Mouse (Mus musculus) neural tube, embryonic 13.5 days (tissue): ENCODE measurements around the gene Shank2. TPM values are rescaled to one million over a fixed set of nuclear protein-coding genes. Genes with fewer than 3 reads are reported as not detected.

Experiments
- ATAC-seq: fragments of 200-750 bp; cut with Nextera tagmentation; 2 replicates; pipeline ENCODE4 v1.8.0; 2017; ENCODE audit warnings: low read depth, mild to moderate bottlenecking, moderate TSS enrichment, moderate library complexity
- H3K27ac ChIP-seq: fragments of 300-500 bp; sonication (generic); replicated peaks from 2 replicates; pipeline ENCODE4 v1.5.1; 2015; ENCODE audit warnings: moderate library complexity, mild to moderate bottlenecking, inconsistent platforms
- H3K27me3 ChIP-seq: fragments of 300-500 bp; sonication (generic); 2 replicates; pipeline ENCODE4 v1.6.1; 2015; ENCODE audit warnings: mild to moderate bottlenecking, inconsistent platforms
- H3K36me3 ChIP-seq: fragments of 300-500 bp; sonication (generic); 2 replicates; pipeline ENCODE4 v1.6.1; 2015; ENCODE audit warnings: mild to moderate bottlenecking, inconsistent platforms
- H3K4me1 ChIP-seq: fragments of 300-500 bp; sonication (generic); replicated peaks from 2 replicates; pipeline ENCODE4 v1.6.1; 2015; ENCODE audit warnings: inconsistent platforms
- H3K4me2 ChIP-seq: fragments of 300-500 bp; sonication (generic); 2 replicates; pipeline ENCODE4 v1.6.1; 2015; ENCODE audit warnings: inconsistent platforms, mild to moderate bottlenecking, moderate library complexity
- H3K4me3 ChIP-seq: fragments of 300-500 bp; sonication (generic); 2 replicates; pipeline ENCODE4 v1.5.1; 2015; ENCODE audit warnings: mild to moderate bottlenecking, inconsistent platforms
- H3K9ac ChIP-seq: fragments of 300-500 bp; sonication (generic); 2 replicates; pipeline ENCODE4 v1.6.1; 2015; ENCODE audit warnings: moderate library complexity, mild to moderate bottlenecking, inconsistent platforms
- H3K9me3 ChIP-seq: fragments of 300-500 bp; sonication (generic); 2 replicates; pipeline ENCODE4 v1.6.1; 2016; ENCODE audit warnings: inconsistent platforms
- WGBS: fragments of 180-500 bp; shearing (Covaris S2); methylation state at CpG from one replicate; pipeline ENCODE4 v1.1.7; 2015; 5-methylcytosine and 5-hydroxymethylcytosine counted together
- polyA plus RNA-seq: library from polyadenylated mRNA; unstranded; fragments of >200 nt; fragmentation: Nextera tagmentation; extraction: Ambion mirVana; gene quantifications from 2 replicates; pipeline ENCODE4 v1.2.1, GENCODE M21; 2015

Shank2 gene
- polyA plus RNA-seq, 1 experiment from 2014 or later = 6.7 TPM

GRCm38 (mm10) chr7:144336626-144337025, 334.9 kb downstream of the Shank2 start:
- peak; percentile 67 for ATAC-seq
- Histone ChIP-seq H3K9me3 (no peaks in the 10 kb centered on the region), H3K4me2 (no peak overlapping the region), H3K4me1 (no peaks in the 10 kb centered on the region), H3K36me3 (no peaks in the 10 kb centered on the region), H3K27me3 (no peaks in the 10 kb centered on the region), H3K4me3 (no peak overlapping the region), H3K9ac (no peak overlapping the region), H3K27ac (no peak overlapping the region)

GRCm38 (mm10) chr7:144338694-144339093, 337.0 kb downstream of the Shank2 start:
- Histone ChIP-seq H3K27me3 (no peaks in the 10 kb centered on the region), H3K4me3 (no peak overlapping the region), H3K36me3 (no peaks in the 10 kb centered on the region), H3K27ac (no peak overlapping the region), H3K4me1 (no peaks in the 10 kb centered on the region), H3K9ac (no peak overlapping the region), H3K4me2 (no peak overlapping the region), H3K9me3 (no peaks in the 10 kb centered on the region)
- ATAC-seq = no peak
- 94% methylated on average over 5 of the region's 5 CpGs for WGBS

- Histone ChIP-seq H3K9ac (no peak overlapping the region), H3K27me3 (no peaks in the 10 kb centered on the region), H3K27ac (no peak overlapping the region), H3K9me3 (0 out of 2 replicates have a peak, but pooled peaks cover under 1% of the 10 kb centered on the region), H3K4me1 (no peaks in the 10 kb centered on the region), H3K4me3 (no peak overlapping the region), H3K4me2 (no peak overlapping the region), H3K36me3 (no peaks in the 10 kb centered on the region)
- no peak for ATAC-seq
- 83% methylated on average over 6 of the region's 6 CpGs for WGBS
Measured at GRCm38 (mm10) chr7:144340376-144340775, 338.6 kb downstream of the Shank2 start.

GRCm38 (mm10) chr7:144366133-144366532, 364.4 kb downstream of the Shank2 start:
- peaks cover 6% of the 10 kb centered on the region; the same call in 1 of the 2 replicates for H3K9me3 ChIP-seq
- no peaks in the 10 kb centered on the region; the same call in 1 of the 2 replicates for H3K36me3 ChIP-seq
- no peak overlapping the region for H3K4me3 ChIP-seq
- H3K4me1 ChIP-seq = peaks cover 26% of the 10 kb centered on the region
- H3K9ac ChIP-seq = no peak overlapping the region
- WGBS = 66% methylated on average over 2 of the region's 2 CpGs
- ATAC-seq = no peak
- no peak overlapping the region for H3K27ac ChIP-seq
- H3K27me3 ChIP-seq = no peaks in the 10 kb centered on the region
- no peak overlapping the region for H3K4me2 ChIP-seq

- Histone ChIP-seq H3K4me1 (peaks cover 16% of the 10 kb centered on the region), H3K27me3 (no peaks in the 10 kb centered on the region), H3K9ac (no peak overlapping the region), H3K4me2 (no peak overlapping the region), H3K36me3 (no peaks in the 10 kb centered on the region; the same call in 1 of the 2 replicates), H3K9me3 (peaks cover 5% of the 10 kb centered on the region; the same call in 1 of the 2 replicates), H3K27ac (no peak overlapping the region), H3K4me3 (no peak overlapping the region)
- 81% methylated on average over 8 of the region's 8 CpGs for WGBS
- no peak for ATAC-seq
Measured at GRCm38 (mm10) chr7:144373059-144373458, 371.3 kb downstream of the Shank2 start.

GRCm38 (mm10) chr7:144375483-144375882, 373.8 kb downstream of the Shank2 start:
- Histone ChIP-seq H3K27me3 (no peaks in the 10 kb centered on the region), H3K9ac (no peak overlapping the region), H3K27ac (no peak overlapping the region), H3K4me1 (peaks cover 30% of the 10 kb centered on the region), H3K36me3 (no peaks in the 10 kb centered on the region; the same call in 1 of the 2 replicates), H3K4me2 (no peak overlapping the region), H3K9me3 (peaks cover 5% of the 10 kb centered on the region; the same call in 1 of the 2 replicates), H3K4me3 (no peak overlapping the region)
- 89% methylated on average over 2 of the region's 2 CpGs for WGBS
- no peak for ATAC-seq

GRCm38 (mm10) chr7:144378254-144378653, 376.5 kb downstream of the Shank2 start:
- no peaks in the 10 kb centered on the region for H3K9me3 ChIP-seq
- no peak overlapping the region for H3K4me3 ChIP-seq
- WGBS = 82% methylated on average over 4 of the region's 4 CpGs
- 0 out of 2 replicates have a peak overlapping the region, but pooled peaks have one; percentile 33 for H3K27ac ChIP-seq
- peaks cover 34% of the 10 kb centered on the region for H3K4me1 ChIP-seq
- no peaks in the 10 kb centered on the region for H3K36me3 ChIP-seq
- ATAC-seq = no peak
- no peak overlapping the region for H3K4me2 ChIP-seq
- H3K27me3 ChIP-seq = no peaks in the 10 kb centered on the region
- no peak overlapping the region for H3K9ac ChIP-seq

- no peaks in the 10 kb centered on the region for H3K9me3 ChIP-seq
- H3K4me1 ChIP-seq = peaks cover 34% of the 10 kb centered on the region
- no peak overlapping the region for H3K4me2 ChIP-seq
- H3K27ac ChIP-seq = peak overlapping the region; percentile 55; the same call in 1 of the 2 replicates
- no peak overlapping the region for H3K9ac ChIP-seq
- no peaks in the 10 kb centered on the region for H3K36me3 ChIP-seq
- 29% methylated on average over 6 of the region's 6 CpGs for WGBS
- peak; percentile 76; the same call in 1 of the 2 replicates for ATAC-seq
- no peaks in the 10 kb centered on the region for H3K27me3 ChIP-seq
- H3K4me3 ChIP-seq = no peak overlapping the region
Measured at GRCm38 (mm10) chr7:144379243-144379884, 377.6 kb downstream of the Shank2 start.

- Histone ChIP-seq H3K4me3 (no peak overlapping the region), H3K4me2 (no peak overlapping the region), H3K4me1 (peaks cover 34% of the 10 kb centered on the region), H3K27me3 (no peaks in the 10 kb centered on the region), H3K27ac (no peak overlapping the region), H3K9me3 (no peaks in the 10 kb centered on the region), H3K36me3 (no peaks in the 10 kb centered on the region), H3K9ac (no peak overlapping the region)
- WGBS = 77% methylated on average over 10 of the region's 10 CpGs
- ATAC-seq = no peak
Measured at GRCm38 (mm10) chr7:144381588-144381987, 379.9 kb downstream of the Shank2 start.

- peaks cover 8% of the 10 kb centered on the region for H3K4me1 ChIP-seq
- WGBS = 95% methylated on average over 6 of the region's 6 CpGs
- no peaks in the 10 kb centered on the region for H3K27me3 ChIP-seq
- H3K4me3 ChIP-seq = no peak overlapping the region
- H3K9me3 ChIP-seq = no peaks in the 10 kb centered on the region
- no peak overlapping the region for H3K27ac ChIP-seq
- no peak for ATAC-seq
- H3K36me3 ChIP-seq = no peaks in the 10 kb centered on the region
- H3K4me2 ChIP-seq = no peak overlapping the region
- no peak overlapping the region for H3K9ac ChIP-seq
Measured at GRCm38 (mm10) chr7:144387537-144387936, 385.8 kb downstream of the Shank2 start.

GRCm38 (mm10) chr7:144389704-144390103, 388.0 kb downstream of the Shank2 start:
- Histone ChIP-seq H3K36me3 (no peaks in the 10 kb centered on the region), H3K27me3 (no peaks in the 10 kb centered on the region), H3K4me1 (peaks cover 8% of the 10 kb centered on the region), H3K9ac (no peak overlapping the region), H3K9me3 (no peaks in the 10 kb centered on the region), H3K4me2 (no peak overlapping the region), H3K4me3 (no peak overlapping the region), H3K27ac (no peak overlapping the region)
- ATAC-seq = no peak
- 88% methylated on average over 2 of the region's 2 CpGs for WGBS

- Histone ChIP-seq H3K27me3 (no peaks in the 10 kb centered on the region), H3K4me2 (no peak overlapping the region), H3K27ac (no peak overlapping the region), H3K36me3 (no peaks in the 10 kb centered on the region), H3K4me3 (no peak overlapping the region), H3K9me3 (no peaks in the 10 kb centered on the region), H3K4me1 (peaks cover 8% of the 10 kb centered on the region), H3K9ac (no peak overlapping the region)
- ATAC-seq = no peak
- WGBS = 56% methylated on average over 8 of the region's 8 CpGs
Measured at GRCm38 (mm10) chr7:144390676-144391075, 388.9 kb downstream of the Shank2 start.

GRCm38 (mm10) chr7:144391727-144392126, 390.0 kb downstream of the Shank2 start:
- H3K4me2 ChIP-seq = no peak overlapping the region
- H3K27ac ChIP-seq = no peak overlapping the region
- 80% methylated on average over 6 of the region's 6 CpGs for WGBS
- H3K27me3 ChIP-seq = no peaks in the 10 kb centered on the region
- no peak for ATAC-seq
- no peak overlapping the region for H3K9ac ChIP-seq
- peaks cover 8% of the 10 kb centered on the region for H3K4me1 ChIP-seq
- no peaks in the 10 kb centered on the region for H3K36me3 ChIP-seq
- H3K4me3 ChIP-seq = no peak overlapping the region
- no peaks in the 10 kb centered on the region for H3K9me3 ChIP-seq
